Mouse (Mus musculus): ENCODE measurements around the gene Pan2.
"Not testable (repeated sequence)": the region's sequence is repeated elsewhere in the genome, so short reads cannot be mapped to it uniquely, and the experiment has no call there.

Gene Pan2

DNA sequence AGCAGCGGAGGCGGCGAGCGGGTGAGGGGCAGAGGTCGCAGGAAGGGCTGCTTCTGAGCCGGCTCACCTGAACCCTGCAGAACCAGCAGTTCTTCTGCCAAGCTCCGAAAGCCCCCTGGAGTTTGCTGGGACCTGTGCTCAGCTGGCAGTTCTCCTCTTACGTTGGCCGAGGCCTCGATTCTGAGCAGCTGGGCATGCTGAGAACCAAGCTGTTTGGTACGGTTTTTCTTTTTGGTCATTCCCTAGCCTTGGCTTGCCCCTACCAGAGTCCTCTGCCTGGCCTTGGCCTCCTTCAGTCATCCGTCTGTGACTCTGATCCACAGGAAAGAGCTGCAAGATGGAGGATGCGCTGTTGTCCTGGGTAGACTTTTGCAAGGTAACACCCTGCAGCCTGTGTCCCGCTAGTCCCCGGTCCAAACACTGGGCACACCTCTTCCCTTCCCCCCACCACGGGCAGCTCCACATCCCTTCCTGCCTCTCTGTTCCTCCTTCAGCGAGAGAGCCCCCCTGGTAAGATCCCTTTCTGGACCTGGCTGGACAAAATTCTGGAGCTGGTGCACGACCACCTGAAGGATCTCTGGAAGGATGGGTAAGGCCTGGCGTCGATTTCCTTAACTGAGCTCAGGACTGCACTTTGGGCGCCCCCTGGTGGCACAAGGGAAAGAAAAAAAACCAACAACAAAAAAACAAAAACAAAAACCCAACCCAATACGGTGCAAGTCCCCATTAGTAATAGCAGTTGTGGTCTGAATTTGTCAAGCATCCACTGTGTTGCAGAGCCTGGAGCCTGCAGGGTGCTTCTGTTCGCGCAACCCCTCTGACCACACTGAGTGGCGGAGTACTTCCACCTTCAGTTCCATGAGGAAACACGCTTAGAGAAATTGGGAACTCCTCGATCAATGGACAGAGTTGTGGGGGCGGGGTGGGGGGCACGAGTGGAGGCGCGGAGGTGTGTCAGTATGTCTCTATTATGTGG is 19.2 kb upstream of the Pan2 start:
- DNase-seq (ENCODE audit: low spot score in 2 of 2) = peak; percentile 29 to 62

DNA sequence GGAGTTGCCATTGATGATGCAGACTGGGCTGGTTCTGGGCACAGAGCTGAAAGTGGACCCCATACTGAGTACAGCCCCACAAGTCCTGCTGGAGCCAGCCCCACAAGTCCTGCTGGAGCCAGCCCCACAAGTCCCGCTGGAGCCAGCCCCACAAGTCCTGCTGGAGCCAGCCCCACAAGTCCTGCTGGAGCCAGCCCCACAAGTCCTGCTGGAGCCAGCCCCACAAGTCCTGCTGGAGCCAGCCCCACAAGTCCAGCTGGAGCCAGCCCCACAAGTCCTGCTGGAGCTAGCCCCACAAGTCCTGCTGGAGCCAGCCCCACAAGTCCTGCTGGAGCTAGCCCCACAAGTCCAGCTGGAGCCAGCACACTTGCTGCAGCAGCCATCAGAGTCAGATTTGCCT is 12.5 kb upstream of the Pan2 start:
- DNase-seq (ENCODE audit: low spot score in 2 of 2) = not testable (repeated sequence)

DNA sequence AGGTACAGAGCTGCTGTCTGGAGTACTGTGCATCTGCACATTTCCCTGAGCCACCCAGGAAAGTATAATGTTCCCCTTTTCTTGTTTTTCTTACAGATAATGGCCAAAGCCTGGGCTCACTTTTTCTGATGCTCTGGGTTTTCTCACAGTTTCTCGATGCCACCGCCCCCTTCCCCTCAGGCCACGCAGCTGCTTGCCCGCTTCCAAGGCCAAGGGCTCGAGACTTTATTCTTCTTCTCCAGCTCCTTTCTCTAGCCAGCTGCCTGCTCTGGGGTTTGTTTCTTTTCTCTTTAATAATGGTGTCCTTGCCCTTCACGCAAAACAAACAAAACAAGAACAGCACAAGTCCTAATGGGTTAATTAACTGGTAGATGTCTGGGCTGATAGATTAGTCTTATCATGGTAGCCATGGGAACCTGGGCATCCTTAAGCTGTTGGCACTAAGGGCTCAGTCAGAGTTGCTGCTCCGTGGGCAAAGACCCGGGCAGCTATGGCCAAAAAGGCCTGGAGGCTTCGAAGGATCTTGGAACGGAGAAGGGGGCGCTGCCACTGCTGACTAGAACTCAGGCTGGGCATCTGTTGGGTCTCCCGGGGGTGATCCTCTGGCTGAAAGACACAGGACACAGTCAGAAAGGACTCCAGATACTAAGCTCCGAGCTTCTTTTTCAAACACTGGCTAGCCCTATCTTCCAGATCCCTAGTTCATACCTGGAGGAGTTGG is 6.6 kb upstream of the Pan2 start:
- DNase-seq (ENCODE audit: low spot score in 2 of 2) = no peak

DNA sequence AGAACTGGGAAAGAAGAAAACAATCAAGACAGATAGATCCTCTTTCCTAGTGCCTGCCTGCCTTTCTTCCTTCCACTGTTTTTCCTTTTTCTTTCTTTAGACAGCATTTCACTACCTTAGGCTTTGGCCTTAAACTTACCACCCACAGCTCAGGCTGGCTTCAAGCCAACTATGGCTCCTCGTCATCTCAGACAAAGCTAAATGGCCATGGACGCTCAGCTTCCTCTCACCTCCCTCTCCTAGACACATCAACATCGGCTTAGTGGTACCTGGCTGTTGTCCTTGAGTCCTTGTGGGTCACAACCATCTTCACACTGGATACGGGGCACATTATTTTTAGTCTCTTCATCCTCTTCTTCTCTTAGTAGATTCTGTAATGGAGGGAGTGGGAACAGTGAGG is 5.9 kb upstream of the Pan2 start:
- DNase-seq (ENCODE audit: low spot score in 2 of 2) = no peak

GRCm38 (mm10) chr10:128297622-128298021 is 5.5 kb upstream of the Pan2 start:
- no peak for DNase-seq (ENCODE audit: low spot score in 2 of 2)

GRCm38 (mm10) chr10:128298243-128298642 is 4.9 kb upstream of the Pan2 start:
- DNase-seq (ENCODE audit: low spot score in 2 of 2) = no peak

- DNase-seq (ENCODE audit: low spot score in 2 of 2) = no peak
These were observed 4.4 kb upstream of the Pan2 start, which contains the start of gene Il23a for GRCm38 (mm10) chr10:128298702-128299171. TSS of gene Il23a (minus strand) at chr10:128298752.

DNA sequence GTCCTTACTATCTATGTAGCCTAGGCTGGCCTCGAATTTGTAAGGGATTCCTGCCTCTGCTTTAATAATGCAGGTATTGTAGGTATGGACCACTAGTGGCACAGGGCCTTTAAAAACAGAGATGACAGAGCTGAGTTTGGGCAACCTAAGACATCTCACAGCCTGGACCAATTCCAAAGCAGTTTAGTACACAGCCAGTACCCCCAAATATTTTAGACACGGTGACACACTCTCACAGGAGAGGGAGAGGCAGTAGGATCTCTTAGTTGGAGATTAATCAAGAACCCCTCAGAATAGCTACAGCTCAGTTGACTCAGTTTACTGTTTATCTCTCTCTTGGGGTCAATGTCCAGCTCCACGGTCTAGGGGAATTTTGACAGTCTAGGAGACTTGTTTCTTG is 778 bp upstream of the Pan2 start:
- DNase-seq (ENCODE audit: low spot score in 2 of 2) = no peak

DNA sequence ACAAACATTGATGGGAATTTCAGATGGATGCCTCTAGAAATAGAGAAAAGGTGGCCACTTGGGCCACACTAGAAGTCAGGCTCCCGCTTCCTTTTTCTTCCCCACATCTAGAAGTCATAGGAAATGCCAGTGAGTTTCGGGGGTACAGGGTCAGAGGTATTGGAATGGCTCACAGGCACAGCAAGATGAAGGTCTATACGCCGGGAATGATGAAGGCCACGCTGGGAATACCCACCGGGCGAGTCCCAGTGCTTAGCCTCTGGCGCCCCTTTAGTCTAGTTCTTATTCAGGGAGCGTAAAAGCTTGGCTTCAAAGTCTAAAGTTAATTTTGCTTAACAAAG is 380 bp upstream of the Pan2 start:
- no peak for DNase-seq (ENCODE audit: low spot score in 2 of 2)

DNA sequence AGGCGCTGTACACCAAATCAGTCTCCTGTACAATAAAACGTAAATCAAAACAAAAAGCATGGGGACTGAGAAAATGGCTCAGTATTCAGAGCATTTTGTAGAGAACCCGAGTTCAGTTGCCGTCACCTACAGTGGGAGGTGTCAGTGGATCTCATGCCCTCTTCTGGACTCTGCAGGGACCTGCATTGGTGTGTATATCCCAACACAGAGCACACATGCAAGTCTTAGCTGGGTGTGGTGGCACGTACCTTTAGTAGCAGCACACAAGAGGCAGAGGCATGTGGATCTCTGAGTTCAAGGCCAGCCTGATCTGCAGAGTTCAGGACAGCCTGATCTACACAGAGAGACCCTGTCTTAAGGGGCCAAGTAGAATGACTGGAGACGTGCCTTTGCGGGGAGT is 6.5 kb downstream of the Pan2 start:
- no peak for DNase-seq (ENCODE audit: low spot score in 2 of 2)

DNA sequence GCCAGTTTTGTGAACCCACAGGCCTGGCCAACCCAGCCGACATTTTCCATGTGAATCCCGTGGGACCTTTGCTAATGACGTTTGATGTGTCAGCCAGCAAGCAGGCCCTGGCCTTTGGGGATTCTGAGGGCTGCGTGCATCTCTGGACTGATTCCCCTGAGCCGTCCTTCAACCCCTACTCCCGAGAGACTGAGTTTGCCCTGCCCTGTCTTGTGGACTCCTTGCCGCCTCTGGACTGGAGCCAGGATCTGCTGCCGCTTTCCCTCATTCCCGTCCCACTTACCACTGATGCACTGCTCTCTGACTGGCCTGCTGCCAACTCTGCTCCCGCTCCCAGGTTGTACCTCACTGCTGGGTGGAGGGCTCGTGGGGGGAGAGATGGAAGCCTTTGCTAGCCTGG is 7.0 kb downstream of the Pan2 start:
- DNase-seq (ENCODE audit: low spot score in 2 of 2) = no peak

DNA sequence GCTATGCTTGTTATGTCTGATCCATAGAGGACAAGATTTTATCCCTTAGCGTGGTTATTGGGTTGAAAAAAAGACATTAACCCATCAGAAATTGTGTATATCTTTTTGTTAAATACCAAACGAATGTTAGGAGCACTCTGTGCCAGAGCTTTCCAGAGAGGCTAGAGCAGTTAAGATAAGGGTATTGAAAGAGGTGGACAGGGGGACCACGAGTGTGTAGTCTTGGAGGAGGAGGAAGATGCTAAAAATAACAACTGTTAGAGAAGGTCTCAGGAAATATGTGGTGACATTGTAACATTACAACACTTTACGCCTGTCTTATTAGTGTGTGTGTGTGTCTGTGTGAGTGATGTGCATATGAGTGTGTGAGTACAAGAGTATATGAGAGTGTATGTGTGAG is 7.8 kb downstream of the Pan2 start:
- DNase-seq (ENCODE audit: low spot score in 2 of 2) = no peak

DNA sequence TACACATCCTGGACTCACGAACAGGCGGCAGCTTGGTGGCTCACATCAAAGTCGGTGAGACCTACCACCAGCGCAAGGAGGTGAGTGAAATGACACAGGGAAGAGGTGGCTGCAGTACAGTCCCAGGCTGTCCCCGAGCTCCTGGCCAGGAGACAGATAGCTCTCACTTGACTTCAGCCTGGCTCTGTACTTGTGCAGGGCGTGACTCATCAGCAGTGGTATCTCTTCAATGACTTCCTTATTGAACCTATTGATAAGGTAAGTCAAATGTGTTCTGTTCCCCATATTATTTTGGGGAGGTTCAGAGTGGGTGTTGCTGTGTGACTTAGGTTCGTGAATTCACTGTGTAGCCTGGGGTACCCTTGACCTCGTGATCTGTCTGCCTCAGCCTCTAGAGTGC is 12.4 kb downstream of the Pan2 start:
- no peak for DNase-seq (ENCODE audit: low spot score in 2 of 2)

DNA sequence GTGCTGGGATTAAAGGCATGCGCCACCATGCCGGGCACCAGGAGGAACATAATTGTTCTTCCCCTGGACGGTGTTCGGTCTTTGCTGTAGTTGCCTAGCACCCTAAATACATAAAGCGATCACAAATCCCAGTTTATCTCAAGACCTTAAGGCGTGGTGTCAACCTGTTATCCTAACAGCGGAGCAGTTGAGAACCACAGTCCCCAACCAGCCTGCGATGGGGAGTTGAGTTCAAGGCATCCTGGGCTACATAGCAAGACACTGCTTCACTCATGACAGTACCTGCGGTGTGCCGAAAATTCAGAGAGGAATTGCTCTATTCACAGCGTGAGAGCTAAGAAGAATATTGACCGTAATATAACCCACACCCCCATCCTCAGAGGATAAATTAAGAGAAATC is 18.5 kb downstream of the Pan2 start:
- no peak for DNase-seq (ENCODE audit: low spot score in 2 of 2)

DNA sequence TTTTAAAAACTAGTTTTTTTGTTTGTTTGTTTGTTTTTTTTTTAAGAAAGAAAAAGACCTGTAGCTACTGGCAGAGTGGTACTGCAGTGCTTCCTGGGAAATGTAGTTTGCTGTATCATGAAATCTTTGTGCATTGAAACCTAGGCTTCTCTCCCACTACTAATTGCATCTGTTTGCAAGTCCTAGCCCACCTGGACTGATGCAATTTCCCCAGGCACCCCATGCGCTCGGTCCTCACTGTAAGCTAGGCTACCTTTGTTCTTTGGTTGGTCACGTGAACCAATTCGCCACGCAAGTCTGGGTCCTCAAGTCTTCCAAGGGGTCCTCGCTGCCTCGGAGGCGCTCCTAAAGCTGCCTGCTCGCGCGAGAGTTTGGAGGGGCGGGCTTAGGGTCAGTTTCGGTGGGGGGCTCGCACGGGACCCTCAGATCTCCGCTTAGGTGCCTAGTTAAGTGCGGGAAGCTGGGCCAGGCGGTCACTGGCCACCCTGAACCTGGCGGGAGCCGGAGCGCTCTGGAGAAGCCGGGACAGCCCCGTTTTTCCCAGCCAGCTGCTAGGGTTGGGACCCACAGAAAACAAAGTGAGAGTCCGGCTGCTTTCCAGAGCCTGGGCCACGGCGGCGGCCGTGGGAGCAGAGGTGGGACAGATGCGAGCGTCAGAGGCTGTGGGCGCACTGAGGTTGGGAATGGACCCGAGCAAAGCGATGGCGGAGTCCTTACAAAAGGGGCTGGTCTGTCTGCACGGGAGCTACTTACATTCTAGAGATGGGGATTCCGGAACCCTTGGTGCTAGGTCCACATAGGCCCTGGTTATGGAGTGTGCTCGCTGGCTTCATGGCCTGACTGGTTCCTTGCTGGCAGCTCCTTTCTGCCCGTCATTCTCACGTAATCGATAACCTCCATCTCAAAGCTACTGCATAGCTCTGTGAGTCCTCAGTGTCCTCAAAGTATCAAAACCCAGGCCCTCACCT is 19.3 kb downstream of the Pan2 start, which contains the start of gene Cnpy2:
Gene Cnpy2 (plus strand): TSS at position 319 of the 968 bp plus-strand sequence.
- peak; percentile 51 to 72 for DNase-seq (ENCODE audit: low spot score in 2 of 2)

GRCm38 (mm10) chr10:128323516-128323915 is 20.4 kb downstream of the Pan2 start:
- DNase-seq (ENCODE audit: low spot score in 2 of 2) = no peak

- no peak for DNase-seq (ENCODE audit: low spot score in 2 of 2)
These were observed 23.7 kb downstream of the Pan2 start for GRCm38 (mm10) chr10:128326825-128327224.

DNA sequence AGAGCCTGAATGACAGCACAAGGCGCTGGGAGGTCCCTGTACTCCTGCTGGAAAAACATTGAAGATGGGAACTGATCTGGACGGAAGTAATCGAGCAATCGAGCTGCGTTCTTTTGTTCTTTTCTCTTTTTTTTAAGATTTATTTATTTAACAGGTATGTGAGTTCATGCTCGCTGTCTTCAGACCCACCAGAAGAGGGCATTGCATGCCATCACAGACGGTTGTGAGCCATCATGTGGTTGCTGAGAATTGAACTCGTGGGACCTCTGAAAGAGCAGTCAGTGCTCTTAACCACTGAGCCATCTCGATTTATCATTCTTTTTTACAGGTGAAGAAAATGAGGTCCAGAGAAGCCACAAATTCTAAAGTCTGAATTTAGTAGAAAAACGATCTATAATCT is 24.5 kb downstream of the Pan2 start:
- no peak for DNase-seq (ENCODE audit: low spot score in 2 of 2)

DNA sequence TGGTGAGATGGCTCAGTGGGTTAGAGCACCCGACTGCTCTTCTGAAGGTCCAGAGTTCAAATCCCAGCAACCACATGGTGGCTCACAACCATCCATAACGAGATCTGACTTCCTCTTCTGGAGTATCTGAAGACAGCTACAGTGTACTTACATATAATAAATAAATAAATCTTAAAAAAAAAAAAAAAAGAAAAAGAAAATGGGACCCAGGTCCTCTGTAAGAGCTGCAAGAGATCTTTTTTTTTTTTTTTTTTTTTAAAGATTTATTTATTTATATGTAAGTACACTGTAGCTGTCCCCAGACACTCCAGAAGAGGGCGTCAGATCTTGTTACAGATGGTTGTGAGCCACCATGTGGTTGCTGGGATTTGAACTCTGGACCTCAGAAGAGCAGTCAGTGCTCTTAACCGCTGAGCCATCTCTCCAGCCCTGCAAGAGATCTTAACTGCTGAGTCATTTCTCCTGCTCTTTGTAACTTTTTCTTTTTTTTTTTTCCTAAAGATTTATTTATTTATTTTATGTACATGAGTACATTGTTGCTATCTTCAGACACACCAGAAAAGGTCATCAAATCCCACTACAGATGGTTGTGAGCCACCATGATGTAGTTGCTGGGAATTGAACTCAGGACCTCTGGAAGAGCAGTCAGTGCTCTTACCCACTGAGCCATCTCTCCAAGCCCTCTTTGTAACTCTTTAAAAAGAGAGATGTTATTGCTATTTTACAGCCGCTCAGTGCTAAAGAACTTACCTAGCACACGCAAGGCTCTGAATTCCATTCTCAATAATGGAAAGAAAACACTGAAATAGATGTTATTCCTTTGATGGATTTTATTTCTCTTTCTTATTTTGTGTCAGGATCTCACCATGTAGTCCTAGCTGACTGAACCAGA is 29.5 kb downstream of the Pan2 start:
- not testable (repeated sequence) for DNase-seq (ENCODE audit: low spot score in 2 of 2)

GRCm38 (mm10) chr10:128335582-128335981 is 32.4 kb downstream of the Pan2 start:
- peak; percentile 77 to 86 for DNase-seq (ENCODE audit: low spot score in 2 of 2)

- DNase-seq (ENCODE audit: low spot score in 2 of 2) = no peak
These were observed 33.1 kb downstream of the Pan2 start for GRCm38 (mm10) chr10:128336195-128336594.

Data from spleen, postnatal 14 days (tissue).